Mouse (Mus musculus) layer of hippocampus, adult 18-20 months (tissue): ENCODE measurements around the gene Gsta4. TPM values are rescaled to one million over a fixed set of nuclear protein-coding genes. Genes with fewer than 3 reads are reported as not detected.
"Not testable (repeated sequence)": the region's sequence is repeated elsewhere in the genome, so short reads cannot be mapped to it uniquely, and the experiment has no call there.

Experiments used
- DNase-seq, 2 experiments: peaks; one replicate each; pipeline ENCODE4 v3.0.0; 2022; ENCODE audit warnings: low spot score in 2 of 2
- total RNA-seq, 2 experiments: library from RNA; stranded (reverse); gene quantifications; 2 replicates each; pipeline ENCODE4 v1.2.3; 2021

Gene Gsta4
- total RNA-seq, 2 experiments from 2014 or later = 56.0 to 60.8 TPM

GRCm38 (mm10) chr9:78228122-78228521, 45.5 kb downstream of the Gsta4 start:
- DNase-seq = no peak

DNA sequence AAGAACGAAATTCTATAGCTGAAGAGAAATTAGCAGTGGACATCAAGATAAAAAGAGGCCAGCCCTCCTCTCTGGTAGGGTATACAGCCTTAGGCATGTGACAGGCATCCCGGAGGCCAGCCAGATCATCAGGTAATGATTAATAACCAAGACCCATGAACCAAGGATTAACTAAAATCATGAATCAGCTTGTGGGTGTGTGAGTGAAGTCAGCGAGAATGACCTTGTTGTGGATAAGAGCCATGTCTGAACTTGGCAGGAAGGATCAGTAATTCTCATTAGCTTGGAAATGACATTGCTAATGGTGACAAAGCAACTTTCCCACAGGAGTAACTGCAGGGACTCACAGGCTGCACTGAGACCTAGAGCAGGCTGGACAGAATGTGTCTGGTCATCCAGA, 47.1 kb downstream of the Gsta4 start:
- DNase-seq = not testable (repeated sequence)

- DNase-seq = not testable (repeated sequence)
These were observed 47.9 kb downstream of the Gsta4 start, which contains the start of gene Gsta1 for GRCm38 (mm10) chr9:78230461-78230860. Gene Gsta1 (plus strand): TSS chr9:78230656.

GRCm38 (mm10) chr9:78233121-78233695, 50.6 kb downstream of the Gsta4 start:
- DNase-seq = not testable (repeated sequence)

DNA sequence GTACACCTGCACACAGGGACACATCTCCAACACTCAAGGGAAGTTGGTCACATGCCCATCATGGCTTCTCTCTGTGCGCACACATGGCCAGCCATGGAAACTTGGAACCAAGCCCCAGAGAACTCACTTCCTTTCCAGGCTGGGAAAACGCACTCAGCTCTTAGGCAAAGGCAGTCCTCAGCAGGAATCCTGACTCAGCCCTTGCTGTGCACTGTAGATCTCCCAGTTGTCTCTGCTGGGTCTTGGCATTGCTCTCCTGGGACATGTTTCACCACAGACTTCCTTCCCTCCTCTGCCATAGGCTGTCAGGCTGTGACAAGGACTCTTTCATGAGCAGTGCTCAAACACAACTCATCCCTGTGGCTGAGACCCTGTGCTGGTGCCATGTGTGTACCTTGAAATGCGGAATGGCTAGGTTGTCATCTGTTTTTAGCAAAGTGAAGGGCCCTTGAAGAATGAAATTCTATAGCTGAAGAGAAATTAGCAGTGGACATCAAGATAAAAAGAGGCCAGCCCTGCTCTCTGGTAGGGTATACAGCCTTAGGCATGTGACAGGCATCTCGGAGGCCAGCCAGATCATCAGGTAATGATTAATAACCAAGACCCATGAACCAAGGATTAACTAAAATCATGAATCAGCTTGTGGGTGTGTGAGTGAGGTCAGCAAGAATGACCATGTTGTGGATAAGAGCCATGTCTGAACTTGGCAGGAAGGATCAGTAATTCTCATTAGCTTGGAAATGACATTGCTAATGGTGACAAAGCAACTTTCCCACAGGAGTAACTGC, 73.3 kb downstream of the Gsta4 start:
- not testable (repeated sequence) for DNase-seq

GRCm38 (mm10) chr9:78256914-78257313, 74.3 kb downstream of the Gsta4 start, which contains the start of gene Gm3776:
Gene Gm3776 (plus strand): TSS chr9:78257129.
- DNase-seq = not testable (repeated sequence)

Other genes with a start within 250 kb of the Gsta4 start
- not detected for gene Gcm1, start 130.8 kb upstream of the Gsta4 start, total RNA-seq
- gene Fbxo9, start 73.7 kb upstream of the Gsta4 start, total RNA-seq = 10 to 100 TPM; 90.3 to 92.2 TPM
- gene Ick, start 73.6 kb upstream of the Gsta4 start, total RNA-seq = 10 to 100 TPM; 18.0 to 18.3 TPM
- not detected for gene Gsta1, start 47.9 kb downstream of the Gsta4 start, total RNA-seq
- gene Gm3776, start 74.4 kb downstream of the Gsta4 start, total RNA-seq = not detected
- not detected for gene Gm10639, start 107.1 kb downstream of the Gsta4 start, total RNA-seq
- gene Omt2a, start 132.0 kb downstream of the Gsta4 start, total RNA-seq = not detected
- gene Omt2b, start 144.8 kb downstream of the Gsta4 start, total RNA-seq = not detected
- gene Gsta2, start 173.0 kb downstream of the Gsta4 start, total RNA-seq = not detected
- not detected for gene Dppa5a, start 185.4 kb downstream of the Gsta4 start, total RNA-seq
- gene Ooep, start 196.0 kb downstream of the Gsta4 start, total RNA-seq = not detected
- gene Ddx43, start 213.0 kb downstream of the Gsta4 start, total RNA-seq = not detected